In the genomic region with DNA sequence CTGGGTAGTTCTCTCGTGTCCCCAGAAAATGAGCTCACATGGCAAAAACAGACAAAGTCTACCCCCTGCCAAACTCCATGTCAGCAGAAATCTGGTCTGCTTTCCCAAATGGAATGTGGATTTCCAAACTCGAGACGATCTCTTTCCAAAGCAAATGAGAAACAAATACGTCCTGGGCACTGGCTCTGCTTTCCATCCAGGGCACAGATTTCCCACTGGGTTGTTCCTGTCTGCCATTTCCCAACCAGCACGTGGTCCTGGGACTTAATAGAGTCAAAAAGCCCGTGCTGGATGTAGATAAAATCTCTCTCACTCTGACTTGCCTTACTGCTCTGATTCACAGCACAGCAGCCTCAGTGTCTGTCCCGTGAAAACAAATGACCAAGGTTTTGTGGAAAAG, we compare ENCODE assay signal across 11 mouse cellular contexts.
DNase-seq lines count a peak whose midpoint lies in the region; ATAC-seq and TF ChIP-seq lines count a peak whose summit lies in the region.
"Had no signal": no experiment of that assay in that cellular context is flagged by ENCODE, and none has a peak within 500 bp of the region (broad histone marks: within the 10 kb centered on the region; RNA-seq: fewer than 3 reads in every experiment).

No protein-coding gene starts in this region.

- peaks cover 20% of the 10 kb centered on the region for H3K4me1 ChIP-seq in liver, adult 2 months (ENCODE audit: control insufficient read depth, insufficient read depth, low read length)
- no peaks in the 10 kb centered on the region for H3K4me1 ChIP-seq in liver, embryonic 12.5 days
- peaks cover 36% of the 10 kb centered on the region for H3K4me1 ChIP-seq in limb, embryonic 14.5 days (ENCODE audit: control insufficient read depth, insufficient read depth, low read length)
- peaks cover 20% of the 10 kb centered on the region for H3K4me1 ChIP-seq in forebrain, embryonic 10.5 days

- no peaks in the 10 kb centered on the region for H3K79me2 ChIP-seq in liver, adult 2 months (ENCODE audit: control insufficient read depth, insufficient read depth, low read length)

- 23% methylated on average over 7 of the region's 7 CpGs for WGBS in liver, adult 2 months
- 53% methylated on average over 7 of the region's 7 CpGs for WGBS in liver, embryonic 12.5 days (ENCODE audit: insufficient replicate concordance)
- WGBS in limb, embryonic 14.5 days, result 21% methylated on average over 7 of the region's 7 CpGs
- 67% methylated on average over 7 of the region's 7 CpGs for WGBS in forebrain, embryonic 10.5 days

- peak overlapping the region; percentile 57 for H3K27ac ChIP-seq in gastrocnemius, adult 2 months
- H3K27ac ChIP-seq in liver, adult 2 months (replicated peaks; ENCODE audit: insufficient read depth, low read depth, low read length), result peak overlapping the region; percentile 79
- no peak overlapping the region for H3K27ac ChIP-seq in liver, embryonic 12.5 days
- H3K27ac ChIP-seq in limb, embryonic 14.5 days (replicated peaks; ENCODE audit: low read depth, low read length), result peak overlapping the region; percentile 87
- H3K27ac ChIP-seq in forebrain, embryonic 10.5 days, result no peak overlapping the region

- DNase-seq in gastrocnemius, adult 2 months, result peak; percentile 41
- DNase-seq in gastrocnemius, adult 8-10 months (ENCODE audit: low spot score in 2 of 2), result no peak
- DNase-seq in liver, adult 2 months (ENCODE audit: extremely low read depth, low read depth, low spot score), result peak; percentile 97
- DNase-seq in cerebellum, postnatal 36 days, result peak; percentile 15 to 28
- peak; percentile 59 for DNase-seq in limb, embryonic 14.5 days (ENCODE audit: low spot score)
- DNase-seq in frontal cortex, postnatal 14 days (ENCODE audit: low spot score in 2 of 2), result no peak
- DNase-seq in forebrain, embryonic 10.5 days (ENCODE audit: extremely low spot score, low spot score), result no peak

- H3K9me3 ChIP-seq in liver, embryonic 12.5 days (replicated peaks), result no peaks in the 10 kb centered on the region
- no peaks in the 10 kb centered on the region for H3K9me3 ChIP-seq in limb, embryonic 14.5 days (ENCODE audit: control insufficient read depth, low read length)
- no peaks in the 10 kb centered on the region for H3K9me3 ChIP-seq in forebrain, embryonic 10.5 days
- H3K9me3 ChIP-seq: forebrain, embryonic 12.5 days had no signal

- no peak for TF ChIP-seq POLR2A in liver, adult 2 months (IDR thresholded peaks at IDR 0.05; ENCODE audit: extremely low read depth, insufficient read depth, low read length)
- no peak for TF ChIP-seq POLR2A in limb, embryonic 14.5 days (IDR thresholded peaks at IDR 0.05; ENCODE audit: borderline replicate concordance, extremely low read depth, insufficient read depth, insufficient read length)

- no peaks in the 10 kb centered on the region for H3K27me3 ChIP-seq in liver, adult 2 months (ENCODE audit: control insufficient read depth, insufficient read depth, low read length)
- no peaks in the 10 kb centered on the region for H3K27me3 ChIP-seq in liver, embryonic 12.5 days (replicated peaks)
- no peaks in the 10 kb centered on the region for H3K27me3 ChIP-seq in limb, embryonic 14.5 days (ENCODE audit: control insufficient read depth, insufficient read depth, low read length)
- H3K27me3 ChIP-seq in forebrain, embryonic 10.5 days (ENCODE audit: poor library complexity, severe bottlenecking), result no peaks in the 10 kb centered on the region
- H3K27me3 ChIP-seq: CH12.LX; forebrain, embryonic 12.5 days had no signal

- intact Hi-C loops in gastrocnemius, adult 2 months (cut with DNase I), result no loop called here

- H3K9ac ChIP-seq in liver, adult 2 months (ENCODE audit: low read depth, low read length), result no peak overlapping the region
- no peak overlapping the region for H3K9ac ChIP-seq in liver, embryonic 12.5 days
- H3K9ac ChIP-seq in limb, embryonic 14.5 days (ENCODE audit: low read depth, low read length, severe bottlenecking), result no peak overlapping the region
- H3K9ac ChIP-seq: forebrain, embryonic 12.5 days had no signal

- no peaks in the 10 kb centered on the region for H3K36me3 ChIP-seq in liver, adult 2 months (ENCODE audit: control insufficient read depth, insufficient read depth, low read length)
- no peaks in the 10 kb centered on the region for H3K36me3 ChIP-seq in liver, embryonic 12.5 days
- H3K36me3 ChIP-seq in limb, embryonic 14.5 days (ENCODE audit: control insufficient read depth, insufficient read depth, low read length), result no peaks in the 10 kb centered on the region
- no peaks in the 10 kb centered on the region for H3K36me3 ChIP-seq in forebrain, embryonic 10.5 days (replicated peaks)
- H3K36me3 ChIP-seq: forebrain, embryonic 12.5 days had no signal

- no peak for TF ChIP-seq CTCF in gastrocnemius, adult 2 months (IDR thresholded peaks at IDR 0.05)
- TF ChIP-seq CTCF in liver, adult 2 months (IDR thresholded peaks at IDR 0.05; ENCODE audit: low read depth, low read length), result no peak

- H3K4me2 ChIP-seq in liver, embryonic 12.5 days, result no peak overlapping the region
- 0 out of 2 replicates have a peak overlapping the region, but pooled peaks have one; percentile 1 for H3K4me2 ChIP-seq in limb, embryonic 14.5 days (replicated peaks; ENCODE audit: low read depth, low read length, severe bottlenecking)
- H3K4me2 ChIP-seq: forebrain, embryonic 12.5 days had no signal

- ATAC-seq in liver, embryonic 12.5 days, result no peak
- ATAC-seq in limb, embryonic 14.5 days (ENCODE audit: low FRiP score, low read depth), result no peak
- ATAC-seq: intestine, postnatal 0 days had no signal

- H3K4me3 ChIP-seq in gastrocnemius, adult 2 months, result no peak overlapping the region
- H3K4me3 ChIP-seq in liver, adult 2 months (ENCODE audit: insufficient read depth, low read depth, low read length), result no peak overlapping the region
- no peak overlapping the region for H3K4me3 ChIP-seq in liver, embryonic 12.5 days
- no peak overlapping the region for H3K4me3 ChIP-seq in limb, embryonic 14.5 days (replicated peaks; ENCODE audit: low read length)
- no peak overlapping the region for H3K4me3 ChIP-seq in forebrain, embryonic 10.5 days
- H3K4me3 ChIP-seq: forebrain, embryonic 12.5 days had no signal

Comparison
In these comparisons a context has a peak if more than half of its experiments do, and no peak if none do; other contexts are left out.
1. DNase-seq: peak in gastrocnemius, adult 2 months (single experiment), liver, adult 2 months (single experiment), cerebellum, postnatal 36 days (2 of 2) and limb, embryonic 14.5 days (single experiment); none in gastrocnemius, adult 8-10 months (0 of 2), frontal cortex, postnatal 14 days (0 of 2) and forebrain, embryonic 10.5 days (single experiment).
2. H3K27ac ChIP-seq: peak in gastrocnemius, adult 2 months (single experiment), liver, adult 2 months (single experiment) and limb, embryonic 14.5 days (single experiment); none in liver, embryonic 12.5 days (single experiment) and forebrain, embryonic 10.5 days (single experiment).